Mouse (Mus musculus) G1E (cell line): ENCODE measurements around the gene Tfeb.

Experiments used
- CTCF ChIP-seq: IDR thresholded peaks from 2 replicates; pipeline ENCODE4 v1.5.1; 2012; ENCODE audit warnings: low read depth, low read length, inconsistent platforms, mixed read lengths
- GATA1 ChIP-seq: IDR thresholded peaks from 2 replicates; pipeline ENCODE4 v1.6.1; 2012; ENCODE audit warnings: borderline replicate concordance, low read length, inconsistent platforms, mixed read lengths
- POLR2AphosphoS5 ChIP-seq: IDR thresholded peaks from 2 replicates; pipeline ENCODE4 v1.6.1; 2012; ENCODE audit warnings: low read depth, low read length, inconsistent platforms; ENCODE audit not compliant: insufficient replicate concordance

DNA sequence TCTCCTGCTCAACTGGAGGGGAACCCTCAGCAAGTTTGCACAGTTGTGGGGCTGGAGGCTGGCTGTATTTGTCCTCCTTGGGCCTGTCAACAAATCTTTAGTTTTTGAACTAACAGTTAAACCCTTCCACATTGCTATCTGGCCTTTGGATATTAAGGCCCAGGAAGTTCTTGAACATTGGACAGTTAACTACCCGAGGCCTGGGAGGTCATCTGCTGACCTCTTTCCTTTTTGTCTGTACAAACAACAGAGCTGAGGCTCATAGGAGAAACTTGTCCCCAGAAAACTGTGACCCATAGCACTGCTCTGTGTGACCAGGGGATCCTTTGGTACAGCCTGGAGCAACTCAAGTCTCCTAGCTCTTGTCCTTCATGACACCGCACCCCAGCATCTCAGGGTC, 37.8 kb upstream of the Tfeb start:
- TF ChIP-seq CTCF: no peak
- no peak for TF ChIP-seq POLR2AphosphoS5
- TF ChIP-seq GATA1: no peak
